Mouse (Mus musculus): Measurements from ENCODE around the gene Gm20388.

- no peak for TF ChIP-seq POLR2A (IDR thresholded peaks at IDR 0.05; ENCODE audit: borderline replicate concordance, control insufficient read depth, low read depth, low read length)
- TF ChIP-seq CTCF (IDR thresholded peaks at IDR 0.05; ENCODE audit: control insufficient read depth, insufficient read depth, low read length): no peak
Observed at GRCm38 (mm10) chr8:124232280-124232600, 4321.6 kb downstream of the Gm20388 start.

Data from bone marrow, adult 2 months (tissue).